Mouse (Mus musculus): Measurements from ENCODE around the gene Acp2.
"Not testable (repeated sequence)": the region's sequence is repeated elsewhere in the genome, so short reads cannot be mapped to it uniquely, and the experiment has no call there.

Acp2 gene

GRCm38 (mm10) chr2:91194624-91195332 lies 7.9 kb upstream of the Acp2 start:
- DNase-seq, result no peak

- DNase-seq, result peak; percentile 79
Measured at GRCm38 (mm10) chr2:91196577-91197001, 6.1 kb upstream of the Acp2 start.

- DNase-seq, result no peak
Measured at GRCm38 (mm10) chr2:91198888-91199287, 3.8 kb upstream of the Acp2 start.

- no peak for DNase-seq
Measured at GRCm38 (mm10) chr2:91202972-91203656, 429 bp downstream of the Acp2 start.

- peak; percentile 51 for DNase-seq
Measured at GRCm38 (mm10) chr2:91206254-91206775, 3.6 kb downstream of the Acp2 start.

GRCm38 (mm10) chr2:91213311-91213710 lies 10.6 kb downstream of the Acp2 start:
- DNase-seq, result no peak

- DNase-seq, result no peak
Measured at GRCm38 (mm10) chr2:91217032-91217431, 14.3 kb downstream of the Acp2 start.

GRCm38 (mm10) chr2:91220501-91220900 lies 17.8 kb downstream of the Acp2 start:
- no peak for DNase-seq

GRCm38 (mm10) chr2:91223614-91224013 lies 20.9 kb downstream of the Acp2 start:
- DNase-seq, result no peak

GRCm38 (mm10) chr2:91229735-91230134 lies 27.1 kb downstream of the Acp2 start:
- DNase-seq, result peak; percentile 21

GRCm38 (mm10) chr2:91236601-91237510 lies 34.2 kb downstream of the Acp2 start, which contains the start of gene Ddb2:
Gene Ddb2, minus strand, starts transcription at chr2:91236982.
- DNase-seq, result peak; percentile 93

GRCm38 (mm10) chr2:91237511-91238080 lies 34.9 kb downstream of the Acp2 start:
- not testable (repeated sequence) for DNase-seq

- no peak for DNase-seq
Measured at GRCm38 (mm10) chr2:91242547-91242946, 39.9 kb downstream of the Acp2 start.

- peak; percentile 92 for DNase-seq
Measured at GRCm38 (mm10) chr2:91243416-91243815, 40.7 kb downstream of the Acp2 start.

- no peak for DNase-seq
Measured at GRCm38 (mm10) chr2:91244557-91245228, 42.0 kb downstream of the Acp2 start.

GRCm38 (mm10) chr2:91248366-91248765 lies 45.7 kb downstream of the Acp2 start:
- no peak for DNase-seq

- no peak for DNase-seq
Measured at GRCm38 (mm10) chr2:91252001-91252400, 49.3 kb downstream of the Acp2 start.

GRCm38 (mm10) chr2:91252512-91252911 lies 49.8 kb downstream of the Acp2 start:
- DNase-seq, result no peak

- DNase-seq, result no peak
Measured at GRCm38 (mm10) chr2:91254725-91255380, 52.2 kb downstream of the Acp2 start.

GRCm38 (mm10) chr2:91255661-91256150 lies 53.0 kb downstream of the Acp2 start, which contains the start of gene Pacsin3:
Gene Pacsin3, plus strand, starts transcription at chr2:91255954.
- no peak for DNase-seq
